Mouse (Mus musculus) spleen, adult 12 weeks (tissue): ENCODE measurements around the gene Tfdp2.
"Not testable (repeated sequence)": the region's sequence is repeated elsewhere in the genome, so short reads cannot be mapped to it uniquely, and the experiment has no call there.

Experiments
- DNase-seq: peaks from one replicate; pipeline ENCODE4 v3.0.0; 2022; ENCODE audit warnings: low spot score

Gene Tfdp2

GRCm38 (mm10) chr9:96195885-96196622, at the start of gene Tfdp2:
Gene Tfdp2 (plus strand): TSS chr9:96196275.
- peak; percentile 82 for DNase-seq

- DNase-seq = no peak
Observed at GRCm38 (mm10) chr9:96152801-96153200, 43.3 kb upstream of the Tfdp2 start.

- DNase-seq = no peak
Observed at GRCm38 (mm10) chr9:96158431-96158830, 37.6 kb upstream of the Tfdp2 start.

GRCm38 (mm10) chr9:96159047-96159446, 37.0 kb upstream of the Tfdp2 start:
- no peak for DNase-seq

GRCm38 (mm10) chr9:96160767-96161166, 35.3 kb upstream of the Tfdp2 start:
- no peak for DNase-seq

GRCm38 (mm10) chr9:96162421-96162820, 33.7 kb upstream of the Tfdp2 start:
- no peak for DNase-seq

- no peak for DNase-seq
Observed at GRCm38 (mm10) chr9:96163443-96163842, 32.6 kb upstream of the Tfdp2 start.

GRCm38 (mm10) chr9:96163983-96164382, 32.1 kb upstream of the Tfdp2 start:
- not testable (repeated sequence) for DNase-seq

GRCm38 (mm10) chr9:96167168-96167585, 28.9 kb upstream of the Tfdp2 start:
- peak; percentile 60 for DNase-seq

- DNase-seq = no peak
Observed at GRCm38 (mm10) chr9:96170600-96170999, 25.5 kb upstream of the Tfdp2 start.

- no peak for DNase-seq
Observed at GRCm38 (mm10) chr9:96184909-96185308, 11.2 kb upstream of the Tfdp2 start.

- no peak for DNase-seq
Observed at GRCm38 (mm10) chr9:96186701-96187100, 9.4 kb upstream of the Tfdp2 start.

- DNase-seq = peak; percentile 38
Observed at GRCm38 (mm10) chr9:96196636-96197181, 634 bp downstream of the Tfdp2 start.

- no peak for DNase-seq
Observed at GRCm38 (mm10) chr9:96197806-96198205, 1.7 kb downstream of the Tfdp2 start.

GRCm38 (mm10) chr9:96203663-96204062, 7.6 kb downstream of the Tfdp2 start:
- DNase-seq = no peak

- no peak for DNase-seq
Observed at GRCm38 (mm10) chr9:96207428-96207827, 11.4 kb downstream of the Tfdp2 start.

GRCm38 (mm10) chr9:96213036-96213645, 17.1 kb downstream of the Tfdp2 start:
- no peak for DNase-seq

GRCm38 (mm10) chr9:96214171-96214570, 18.1 kb downstream of the Tfdp2 start:
- no peak for DNase-seq

GRCm38 (mm10) chr9:96217299-96217698, 21.2 kb downstream of the Tfdp2 start:
- DNase-seq = no peak

- DNase-seq = no peak
Observed at GRCm38 (mm10) chr9:96217799-96218198, 21.7 kb downstream of the Tfdp2 start.

GRCm38 (mm10) chr9:96219114-96219669, 23.1 kb downstream of the Tfdp2 start:
- DNase-seq = no peak

- DNase-seq = no peak
Observed at GRCm38 (mm10) chr9:96220419-96220818, 24.3 kb downstream of the Tfdp2 start.

- DNase-seq = no peak
Observed at GRCm38 (mm10) chr9:96223302-96223701, 27.2 kb downstream of the Tfdp2 start.
